Mouse (Mus musculus) hindbrain, embryonic 11.5 days (tissue): Measurements from ENCODE around the gene Rgs21. TPM values are rescaled to one million over a fixed set of nuclear protein-coding genes. Genes with fewer than 3 reads are reported as not detected.

Experiments used
- ATAC-seq: fragments of 200-750 bp; cut with Nextera tagmentation; 2 replicates; pipeline ENCODE4 v1.8.0; 2017; ENCODE audit warnings: mild to moderate bottlenecking, moderate TSS enrichment, moderate library complexity; ENCODE audit not compliant: low FRiP score
- DNase-seq: peaks from one replicate; pipeline ENCODE4 v3.0.0-alpha.2; 2015; ENCODE audit warnings: low spot score
- H3K27ac ChIP-seq: fragments of 300-500 bp; sonication (generic); 2 replicates; pipeline ENCODE4 v1.5.1; 2014; ENCODE audit warnings: mild to moderate bottlenecking, low read depth, low read length
- H3K27me3 ChIP-seq: fragments of 300-500 bp; sonication (generic); 2 replicates; pipeline ENCODE4 v1.6.1; 2014; ENCODE audit warnings: mild to moderate bottlenecking, low read length, moderate library complexity, mixed read lengths; ENCODE audit not compliant: control insufficient read depth, insufficient read depth
- H3K36me3 ChIP-seq: fragments of 300-500 bp; sonication (generic); 2 replicates; pipeline ENCODE4 v1.6.1; 2014; ENCODE audit warnings: mild to moderate bottlenecking, low read length, moderate library complexity, mixed read lengths; ENCODE audit not compliant: control insufficient read depth, insufficient read depth
- H3K4me1 ChIP-seq: fragments of 300-500 bp; sonication (generic); replicated peaks from 2 replicates; pipeline ENCODE4 v1.6.1; 2014; ENCODE audit warnings: low read length, mixed read lengths; ENCODE audit not compliant: control insufficient read depth, insufficient read depth
- H3K4me2 ChIP-seq: fragments of 300-500 bp; sonication (generic); replicated peaks from 2 replicates; pipeline ENCODE4 v1.6.1; 2014; ENCODE audit warnings: mild to moderate bottlenecking, low read depth, low read length
- H3K4me3 ChIP-seq: fragments of 300-500 bp; sonication (generic); 2 replicates; pipeline ENCODE4 v1.5.1; 2014; ENCODE audit warnings: low read depth, low read length
- H3K9ac ChIP-seq: fragments of 300-500 bp; sonication (generic); 2 replicates; pipeline ENCODE4 v1.6.1; 2014; ENCODE audit warnings: low read depth, low read length
- H3K9me3 ChIP-seq: fragments of 300-500 bp; sonication (generic); 2 replicates; pipeline ENCODE4 v1.6.1; 2016; ENCODE audit warnings: low read length; ENCODE audit not compliant: control insufficient read depth
- WGBS: fragments of 180-500 bp; shearing (Covaris S2); extraction: QIAGEN DNeasy Blood & Tissue Kit; methylation state at CpG from one replicate; pipeline ENCODE4 v1.1.7; 2014; 5-methylcytosine and 5-hydroxymethylcytosine counted together
- polyA plus RNA-seq: library from polyadenylated mRNA; unstranded; fragments of >200 nt; fragmentation: Nextera tagmentation; extraction: Ambion mirVana; gene quantifications from 2 replicates; pipeline ENCODE4 v1.2.1, GENCODE M21; 2014

Rgs21 gene
- polyA plus RNA-seq, 1 experiment from 2014 or later, result not detected

GRCm38 (mm10) chr1:144517878-144518426 lies 49.5 kb downstream of the Rgs21 start:
- ATAC-seq (no peak), DNase-seq (no peak)
- WGBS, result 80% methylated on average over 5 of the region's 5 CpGs
- H3K9me3 ChIP-seq, result no peaks in the 10 kb centered on the region
- no peak overlapping the region for H3K27ac ChIP-seq
- H3K4me2 ChIP-seq, result no peak overlapping the region
- H3K4me3 ChIP-seq, result no peak overlapping the region
- H3K27me3 ChIP-seq, result no peaks in the 10 kb centered on the region
- no peak overlapping the region for H3K9ac ChIP-seq
- H3K36me3 ChIP-seq, result no peaks in the 10 kb centered on the region
- H3K4me1 ChIP-seq, result no peaks in the 10 kb centered on the region

GRCm38 (mm10) chr1:144502241-144502640 lies 65.2 kb downstream of the Rgs21 start:
- H3K9me3 ChIP-seq, result no peaks in the 10 kb centered on the region
- no peaks in the 10 kb centered on the region for H3K4me1 ChIP-seq
- H3K4me3 ChIP-seq, result no peak overlapping the region
- H3K27ac ChIP-seq, result no peak overlapping the region
- no peak overlapping the region for H3K9ac ChIP-seq
- WGBS, result 80% methylated on average over 1 of the region's 1 CpGs
- H3K27me3 ChIP-seq, result no peaks in the 10 kb centered on the region
- H3K4me2 ChIP-seq, result no peak overlapping the region
- no peak for DNase-seq
- no peak for ATAC-seq
- H3K36me3 ChIP-seq, result no peaks in the 10 kb centered on the region

GRCm38 (mm10) chr1:144500423-144500822 lies 67.0 kb downstream of the Rgs21 start:
- ATAC-seq (no peak), DNase-seq (no peak)
- 90% methylated on average over 4 of the region's 4 CpGs for WGBS

GRCm38 (mm10) chr1:144499719-144500118 lies 67.7 kb downstream of the Rgs21 start:
- Histone ChIP-seq H3K9me3 (no peaks in the 10 kb centered on the region), H3K27me3 (no peaks in the 10 kb centered on the region), H3K9ac (no peak overlapping the region), H3K27ac (no peak overlapping the region), H3K4me1 (no peaks in the 10 kb centered on the region), H3K4me2 (no peak overlapping the region), H3K36me3 (no peaks in the 10 kb centered on the region), H3K4me3 (no peak overlapping the region)
- 81% methylated on average over 1 of the region's 1 CpGs for WGBS
- DNase-seq, result no peak
- no peak for ATAC-seq

More at GRCm38 (mm10) chr1:144500423-144500822, 67.0 kb downstream of the Rgs21 start:
- H3K4me1 ChIP-seq, result no peaks in the 10 kb centered on the region
- no peak overlapping the region for H3K27ac ChIP-seq
- no peak overlapping the region for H3K9ac ChIP-seq
- no peaks in the 10 kb centered on the region for H3K9me3 ChIP-seq
- H3K4me2 ChIP-seq, result no peak overlapping the region
- no peaks in the 10 kb centered on the region for H3K27me3 ChIP-seq
- H3K4me3 ChIP-seq, result no peak overlapping the region
- no peaks in the 10 kb centered on the region for H3K36me3 ChIP-seq

- Histone ChIP-seq H3K4me1 (no peaks in the 10 kb centered on the region), H3K9me3 (no peaks in the 10 kb centered on the region), H3K27me3 (no peaks in the 10 kb centered on the region), H3K4me2 (no peak overlapping the region), H3K36me3 (no peaks in the 10 kb centered on the region), H3K27ac (no peak overlapping the region), H3K4me3 (no peak overlapping the region), H3K9ac (no peak overlapping the region)
- DNase-seq (no peak), ATAC-seq (no peak)
These were observed 68.7 kb downstream of the Rgs21 start for GRCm38 (mm10) chr1:144498725-144499124.

- DNase-seq (no peak), ATAC-seq (no peak)
- no peak overlapping the region for H3K4me3 ChIP-seq
- no peak overlapping the region for H3K27ac ChIP-seq
- no peaks in the 10 kb centered on the region for H3K9me3 ChIP-seq
- H3K36me3 ChIP-seq, result no peaks in the 10 kb centered on the region
- no peaks in the 10 kb centered on the region for H3K27me3 ChIP-seq
- no peaks in the 10 kb centered on the region for H3K4me1 ChIP-seq
- WGBS, result 62% methylated on average over 3 of the region's 3 CpGs
- H3K4me2 ChIP-seq, result no peak overlapping the region
- H3K9ac ChIP-seq, result no peak overlapping the region
These were observed 69.4 kb downstream of the Rgs21 start for GRCm38 (mm10) chr1:144498051-144498450.

GRCm38 (mm10) chr1:144493336-144493735 lies 74.1 kb downstream of the Rgs21 start:
- H3K36me3 ChIP-seq, result no peaks in the 10 kb centered on the region
- H3K4me2 ChIP-seq, result no peak overlapping the region
- no peak overlapping the region for H3K4me3 ChIP-seq
- WGBS, result 92% methylated on average over 1 of the region's 1 CpGs
- no peak for DNase-seq
- no peaks in the 10 kb centered on the region for H3K27me3 ChIP-seq
- H3K9ac ChIP-seq, result no peak overlapping the region
- H3K4me1 ChIP-seq, result no peaks in the 10 kb centered on the region
- H3K9me3 ChIP-seq, result no peaks in the 10 kb centered on the region
- ATAC-seq, result no peak
- no peak overlapping the region for H3K27ac ChIP-seq

- WGBS, result 88% methylated on average over 5 of the region's 5 CpGs
- H3K9me3 ChIP-seq, result no peaks in the 10 kb centered on the region
- no peak overlapping the region for H3K27ac ChIP-seq
- no peak for ATAC-seq
- H3K4me1 ChIP-seq, result no peaks in the 10 kb centered on the region
- no peak overlapping the region for H3K4me3 ChIP-seq
- H3K36me3 ChIP-seq, result no peaks in the 10 kb centered on the region
- no peak overlapping the region for H3K9ac ChIP-seq
- DNase-seq, result no peak
- no peaks in the 10 kb centered on the region for H3K27me3 ChIP-seq
- H3K4me2 ChIP-seq, result no peak overlapping the region
These were observed 79.1 kb downstream of the Rgs21 start for GRCm38 (mm10) chr1:144488223-144488835.
